Mouse (Mus musculus) mesoderm, embryonic 11.5 days (tissue): ENCODE data around the gene Galnt10.

Experiments used
- DNase-seq: peaks from one replicate; pipeline ENCODE4 v3.0.0-alpha.2; 2012; ENCODE audit warnings: low read depth, low spot score

Galnt10 gene

GRCm38 (mm10) chr11:57635148-57635547 lies 10.1 kb upstream of the Galnt10 start:
- DNase-seq: no peak

GRCm38 (mm10) chr11:57643691-57644090 lies 1.6 kb upstream of the Galnt10 start:
- no peak for DNase-seq

- DNase-seq: peak; percentile 55
Observed at GRCm38 (mm10) chr11:57644245-57645017, 811 bp upstream of the Galnt10 start.

- DNase-seq: no peak
Observed at GRCm38 (mm10) chr11:57645847-57646246, 605 bp downstream of the Galnt10 start.

- no peak for DNase-seq
Observed at GRCm38 (mm10) chr11:57646416-57646815, 1.2 kb downstream of the Galnt10 start.

- no peak for DNase-seq
Observed at GRCm38 (mm10) chr11:57646940-57647339, 1.7 kb downstream of the Galnt10 start.

- no peak for DNase-seq
Observed at GRCm38 (mm10) chr11:57647446-57647845, 2.2 kb downstream of the Galnt10 start.

GRCm38 (mm10) chr11:57648196-57648800 lies 3.1 kb downstream of the Galnt10 start:
- no peak for DNase-seq

GRCm38 (mm10) chr11:57649269-57649668 lies 4.0 kb downstream of the Galnt10 start:
- DNase-seq: no peak

GRCm38 (mm10) chr11:57649671-57650070 lies 4.4 kb downstream of the Galnt10 start:
- no peak for DNase-seq

- DNase-seq: no peak
Observed at GRCm38 (mm10) chr11:57650867-57651266, 5.6 kb downstream of the Galnt10 start.

- no peak for DNase-seq
Observed at GRCm38 (mm10) chr11:57651281-57651810, 6.1 kb downstream of the Galnt10 start.

- DNase-seq: no peak
Observed at GRCm38 (mm10) chr11:57652206-57652922, 7.1 kb downstream of the Galnt10 start.

- no peak for DNase-seq
Observed at GRCm38 (mm10) chr11:57652923-57653660, 7.8 kb downstream of the Galnt10 start.

GRCm38 (mm10) chr11:57653796-57654195 lies 8.6 kb downstream of the Galnt10 start:
- DNase-seq: no peak

- no peak for DNase-seq
Observed at GRCm38 (mm10) chr11:57654386-57654785, 9.1 kb downstream of the Galnt10 start.

- DNase-seq: no peak
Observed at GRCm38 (mm10) chr11:57654977-57655397, 9.7 kb downstream of the Galnt10 start.

- DNase-seq: no peak
Observed at GRCm38 (mm10) chr11:57655669-57656325, 10.6 kb downstream of the Galnt10 start.

GRCm38 (mm10) chr11:57656602-57657275 lies 11.5 kb downstream of the Galnt10 start:
- no peak for DNase-seq

- no peak for DNase-seq
Observed at GRCm38 (mm10) chr11:57657370-57658072, 12.3 kb downstream of the Galnt10 start.
